Mouse (Mus musculus) cerebellum, adult 18-20 months (tissue): ENCODE data around the gene Iars.
"Not testable (repeated sequence)": the region's sequence is repeated elsewhere in the genome, so short reads cannot be mapped to it uniquely, and the experiment has no call there.

ENCODE experiments used
- DNase-seq, 2 experiments: peaks; one replicate each; pipeline ENCODE4 v3.0.0; 2021

Iars gene

DNA sequence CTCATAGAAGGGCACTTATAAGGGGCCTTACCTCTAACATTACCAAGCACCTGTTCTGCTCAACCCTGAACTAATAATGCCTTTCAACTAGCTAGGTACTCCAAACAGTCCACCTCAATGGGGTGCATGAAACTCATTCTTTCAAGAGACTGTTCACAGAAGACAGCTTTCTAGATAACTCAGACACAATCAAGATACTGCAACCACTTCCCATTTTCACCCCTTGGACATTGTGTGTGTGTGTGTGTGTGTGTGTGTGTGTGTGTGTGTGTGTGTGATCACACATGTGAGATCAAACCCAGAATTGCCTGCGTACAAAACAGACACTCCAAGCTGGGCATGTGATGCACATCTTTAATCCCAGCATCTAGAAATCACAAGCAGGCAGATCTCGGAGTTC lies 56.1 kb downstream of the Iars start:
- no peak for DNase-seq

GRCm38 (mm10) chr13:49741285-49742040 lies 59.6 kb downstream of the Iars start:
- DNase-seq, result no peak

GRCm38 (mm10) chr13:49756591-49756990 lies 74.7 kb downstream of the Iars start:
- DNase-seq, result no peak

GRCm38 (mm10) chr13:49757966-49758365 lies 76.1 kb downstream of the Iars start:
- DNase-seq, result no peak

GRCm38 (mm10) chr13:49760675-49761074 lies 78.8 kb downstream of the Iars start:
- no peak for DNase-seq

GRCm38 (mm10) chr13:49762208-49762607 lies 80.3 kb downstream of the Iars start:
- DNase-seq, result no peak

GRCm38 (mm10) chr13:49765306-49765705 lies 83.4 kb downstream of the Iars start:
- DNase-seq, result no peak

GRCm38 (mm10) chr13:49766269-49766668 lies 84.4 kb downstream of the Iars start:
- DNase-seq, result no peak

- DNase-seq, result no peak
Measured at GRCm38 (mm10) chr13:49768048-49768447, 86.1 kb downstream of the Iars start.

GRCm38 (mm10) chr13:49769111-49769510 lies 87.2 kb downstream of the Iars start:
- no peak for DNase-seq

DNA sequence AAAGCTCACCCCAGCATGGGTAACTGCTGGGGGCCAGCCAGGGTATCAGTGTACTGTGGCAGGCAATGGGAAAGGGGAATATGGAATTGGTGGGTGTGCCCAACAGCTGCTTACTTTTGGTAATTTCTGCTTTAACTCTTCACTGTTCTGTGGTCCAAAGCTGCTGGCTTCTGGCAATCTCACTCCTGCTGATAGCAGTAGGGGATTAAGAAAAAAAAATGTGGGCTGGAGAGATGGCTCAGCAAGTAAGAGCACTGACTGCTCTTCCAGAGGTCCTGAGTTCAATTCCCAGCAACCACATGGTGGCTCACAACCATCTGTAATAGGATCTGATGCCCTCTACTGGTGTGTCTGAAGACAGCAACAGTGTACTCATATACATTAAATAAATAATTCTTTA lies 89.6 kb downstream of the Iars start:
- not testable (repeated sequence) for DNase-seq
